Mouse (Mus musculus) G1E (cell line): ENCODE measurements around the gene Pid1. TPM values are rescaled to one million over a fixed set of nuclear protein-coding genes. Genes with fewer than 3 reads are reported as not detected.

Source experiments
- ATAC-seq: 2 replicates; pipeline ENCODE4 v1.8.0; 2016; ENCODE audit warnings: mild to moderate bottlenecking; ENCODE audit not compliant: insufficient number of reproducible peaks, poor library complexity, low FRiP score, severe bottlenecking; ENCODE audit errors: extremely low read depth
- DNase-seq: peaks from one replicate; pipeline ENCODE4 v3.0.0; 2012; ENCODE audit warnings: low spot score
- H3K27me3 ChIP-seq: 2 replicates; pipeline ENCODE4 v1.6.1; 2012; ENCODE audit warnings: mild to moderate bottlenecking, low read length, inconsistent platforms; ENCODE audit not compliant: insufficient read depth
- H3K36me3 ChIP-seq: replicated peaks from 2 replicates; pipeline ENCODE3; 2012; ENCODE audit warnings: mild to moderate bottlenecking, inconsistent platforms
- H3K4me1 ChIP-seq: 2 replicates; pipeline ENCODE4 v1.6.1; 2012; ENCODE audit warnings: low read depth, low read length, inconsistent platforms, mixed read lengths; ENCODE audit not compliant: insufficient read depth
- H3K4me3 ChIP-seq: 2 replicates; pipeline ENCODE4 v1.5.1; 2012; ENCODE audit warnings: low read depth, mild to moderate bottlenecking, inconsistent platforms, low read length, moderate library complexity, mixed read lengths
- H3K9me3 ChIP-seq: replicated peaks from 2 replicates; pipeline ENCODE4 v1.6.1; 2012; ENCODE audit warnings: inconsistent platforms
- CTCF ChIP-seq: IDR thresholded peaks from 2 replicates; pipeline ENCODE4 v1.5.1; 2012; ENCODE audit warnings: low read depth, low read length, inconsistent platforms, mixed read lengths
- GATA1 ChIP-seq: IDR thresholded peaks from 2 replicates; pipeline ENCODE4 v1.6.1; 2012; ENCODE audit warnings: borderline replicate concordance, low read length, inconsistent platforms, mixed read lengths
- GATA2 ChIP-seq: IDR thresholded peaks from 2 replicates; pipeline ENCODE4 v1.6.1; 2012; ENCODE audit warnings: low read depth, low read length, inconsistent platforms, borderline replicate concordance
- POLR2AphosphoS5 ChIP-seq: IDR thresholded peaks from 2 replicates; pipeline ENCODE4 v1.6.1; 2012; ENCODE audit warnings: low read depth, low read length, inconsistent platforms; ENCODE audit not compliant: insufficient replicate concordance
- TAL1 ChIP-seq: conservative IDR thresholded peaks from 2 replicates; pipeline ENCODE4 v1.6.1; 2012; ENCODE audit warnings: low read depth, low read length, inconsistent platforms, mixed read lengths
- polyA plus RNA-seq: library from polyadenylated mRNA; stranded (reverse); fragments of >175 nt; gene quantifications from 2 replicates; pipeline ENCODE4 v1.2.3, GENCODE M21; 2012
- total RNA-seq, 2 experiments: library from RNA; stranded (forward) in 1 of 2; stranded (reverse) in 1 of 2; fragments of 200-1000 nt in 1 of 2; fragments of >200 nt in 1 of 2; fragmentation: Nextera tagmentation in 1 of 2; gene quantifications; 2 replicates each; pipeline ENCODE4 v1.2.3; 2014 to 2017

Pid1 gene
- total and polyA plus RNA-seq, 3 experiments, result 0.33 TPM; not detected in 2

DNA sequence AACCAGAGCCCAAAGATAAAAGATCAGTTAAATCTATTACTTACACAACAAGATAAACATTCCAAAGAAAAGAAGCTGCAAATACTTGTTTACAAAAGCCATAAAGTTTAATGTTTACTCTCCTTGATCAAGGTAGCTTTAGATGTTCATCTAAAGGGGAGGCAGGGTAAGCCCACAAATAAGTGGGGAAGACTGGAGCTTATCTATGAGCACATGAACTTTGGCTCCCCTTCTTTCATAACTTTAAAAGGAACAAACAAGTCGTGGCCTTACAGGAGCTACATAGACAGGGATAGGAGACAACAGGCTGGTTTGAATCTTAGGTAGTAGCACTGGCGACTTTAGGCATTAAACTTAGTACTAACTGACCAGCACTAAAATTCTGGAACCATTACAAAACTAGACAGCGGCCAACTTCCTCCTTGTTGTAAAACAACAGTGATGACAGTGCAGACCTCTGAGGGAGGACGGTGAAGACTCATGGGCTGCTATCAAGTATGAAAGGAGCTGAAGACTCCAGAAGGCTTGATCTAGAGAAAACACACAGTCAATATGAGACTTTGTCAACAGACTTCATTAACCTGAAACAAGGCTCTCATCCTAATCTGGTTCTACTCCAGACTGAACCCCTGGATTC lies 122.7 kb downstream of the Pid1 start:
- TF ChIP-seq TAL1 (no peak), CTCF (no peak), POLR2AphosphoS5 (no peak), GATA1 (no peak), GATA2 (no peak)
- Histone ChIP-seq H3K9me3 (peaks cover 27% of the 10 kb centered on the region), H3K4me3 (no peak overlapping the region), H3K36me3 (no peaks in the 10 kb centered on the region), H3K4me1 (no peaks in the 10 kb centered on the region), H3K27me3 (no peaks in the 10 kb centered on the region)
- DNase-seq (no peak), ATAC-seq (no peak)

DNA sequence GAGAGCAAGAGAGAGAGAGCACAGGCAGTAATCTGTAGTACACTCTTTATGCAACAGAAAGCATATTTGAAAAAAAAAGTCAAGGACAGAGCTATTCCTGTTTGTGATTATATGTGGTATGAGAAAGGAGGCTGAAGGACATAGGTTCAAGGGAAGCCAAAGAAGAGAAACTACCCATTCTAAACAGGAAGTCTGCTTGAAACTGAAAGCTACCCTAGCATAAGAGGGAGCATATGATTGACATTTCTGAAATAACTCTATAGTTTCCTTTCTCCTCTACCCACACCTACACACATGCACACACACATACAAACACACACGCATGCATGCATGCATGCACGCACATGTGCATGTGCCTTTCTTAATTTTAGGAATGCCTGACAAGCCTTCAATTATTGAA lies 123.8 kb downstream of the Pid1 start:
- no peak for ATAC-seq
- no peaks in the 10 kb centered on the region for H3K36me3 ChIP-seq
- DNase-seq, result no peak

DNA sequence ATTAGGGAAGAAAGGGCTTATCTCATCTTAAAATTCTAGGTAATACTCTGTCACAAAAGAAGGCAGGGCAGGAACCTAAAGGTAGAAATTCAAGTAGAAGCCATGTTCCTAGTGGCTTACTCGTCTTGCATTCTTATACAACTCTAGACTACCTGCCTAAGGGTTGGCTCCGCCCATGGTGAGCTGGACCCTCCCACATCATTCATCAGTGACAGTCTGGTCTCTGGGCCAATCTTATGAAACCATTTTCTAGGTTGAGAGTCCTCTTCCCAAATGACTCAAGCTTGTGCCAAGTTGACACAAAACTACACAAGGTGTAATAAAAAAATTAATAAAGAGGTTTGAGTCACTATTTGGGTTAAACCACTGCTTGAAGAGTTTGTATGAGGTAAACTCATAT lies 133.5 kb downstream of the Pid1 start:
- ATAC-seq, result no peak
- Histone ChIP-seq H3K4me3 (no peak overlapping the region), H3K9me3 (peaks cover 41% of the 10 kb centered on the region), H3K4me1 (no peaks in the 10 kb centered on the region), H3K36me3 (no peaks in the 10 kb centered on the region), H3K27me3 (no peaks in the 10 kb centered on the region)
- no peak for TF ChIP-seq CTCF
- no peak for TF ChIP-seq GATA2
- DNase-seq, result no peak

More for the DNA sequence above, 123.8 kb downstream of the Pid1 start:
- Histone ChIP-seq H3K9me3 (peaks cover 22% of the 10 kb centered on the region), H3K4me1 (no peaks in the 10 kb centered on the region), H3K4me3 (no peak overlapping the region), H3K27me3 (no peaks in the 10 kb centered on the region)
- no peak for TF ChIP-seq CTCF
- TF ChIP-seq POLR2AphosphoS5, result no peak
- no peak for TF ChIP-seq TAL1

DNA sequence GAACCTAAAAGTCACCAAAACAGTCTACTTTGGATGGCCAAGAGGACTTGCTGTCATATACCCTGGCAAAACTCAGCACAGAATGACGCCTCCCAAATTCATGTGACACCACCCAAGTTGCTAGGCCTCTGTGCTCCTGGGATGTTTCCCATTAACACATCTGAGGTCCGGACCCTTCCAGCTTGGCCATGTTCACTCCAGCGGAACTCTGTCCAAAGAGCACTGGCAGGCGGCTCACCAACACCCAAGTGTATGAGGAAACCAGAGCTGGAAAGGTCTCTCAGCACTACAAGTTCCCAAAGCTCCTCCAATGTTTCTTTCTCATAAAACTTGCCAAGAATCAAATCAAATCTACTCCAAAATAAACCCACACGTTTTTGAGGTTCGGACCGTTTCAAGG lies 138.4 kb downstream of the Pid1 start:
- ATAC-seq (no peak), DNase-seq (no peak)
- H3K4me3 ChIP-seq, result no peak overlapping the region
- H3K36me3 ChIP-seq, result no peaks in the 10 kb centered on the region
- TF ChIP-seq POLR2AphosphoS5 (no peak), GATA2 (no peak), GATA1 (no peak), TAL1 (no peak), CTCF (no peak)
- H3K9me3 ChIP-seq, result peaks cover 56% of the 10 kb centered on the region
- H3K27me3 ChIP-seq, result no peaks in the 10 kb centered on the region
- H3K4me1 ChIP-seq, result no peaks in the 10 kb centered on the region

DNA sequence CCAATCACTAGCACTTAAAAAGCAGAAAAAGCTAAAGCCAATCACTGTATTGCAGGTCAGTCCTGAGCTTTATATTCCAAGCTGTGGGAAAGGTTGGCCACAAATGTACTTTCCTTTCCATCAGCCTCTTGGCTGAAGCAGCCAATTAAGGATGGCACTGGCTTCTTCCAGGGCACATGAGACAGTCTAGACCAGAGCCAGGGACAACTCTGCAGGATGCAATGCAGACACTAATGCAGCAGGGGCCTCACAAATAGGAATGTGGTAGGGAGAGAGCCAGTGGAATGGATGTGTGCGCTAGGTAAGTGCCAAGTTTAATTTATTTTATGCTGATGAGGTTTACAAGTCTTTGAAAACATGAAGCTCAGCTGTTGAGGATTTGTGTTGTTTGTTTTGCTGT lies 141.9 kb downstream of the Pid1 start:
- Histone ChIP-seq H3K4me1 (no peaks in the 10 kb centered on the region), H3K36me3 (no peaks in the 10 kb centered on the region), H3K9me3 (peaks cover 51% of the 10 kb centered on the region), H3K27me3 (no peaks in the 10 kb centered on the region), H3K4me3 (no peak overlapping the region)
- no peak for ATAC-seq
- no peak for DNase-seq
- no peak for TF ChIP-seq CTCF
- no peak for TF ChIP-seq TAL1
- no peak for TF ChIP-seq GATA2
- TF ChIP-seq POLR2AphosphoS5, result no peak
- no peak for TF ChIP-seq GATA1

DNA sequence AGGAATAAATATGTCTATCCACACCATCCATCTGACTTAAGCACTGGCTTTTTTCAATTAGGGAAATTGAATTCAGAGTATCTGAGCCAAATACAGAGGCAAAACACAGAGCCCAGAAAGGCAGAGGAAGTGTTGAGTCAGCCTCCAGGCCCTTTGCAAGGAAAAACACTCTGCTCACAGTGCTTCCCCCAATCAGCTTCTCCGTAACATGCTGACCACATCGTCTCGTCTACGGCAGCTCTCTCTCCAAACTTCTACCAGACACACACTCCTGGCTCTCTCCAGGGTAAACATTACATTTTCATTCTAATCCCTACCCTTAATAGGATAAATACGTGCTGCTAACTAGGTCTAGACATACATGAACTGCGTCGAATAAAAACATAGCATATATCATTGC lies 145.4 kb downstream of the Pid1 start:
- Histone ChIP-seq H3K9me3 (peaks cover 38% of the 10 kb centered on the region), H3K36me3 (no peaks in the 10 kb centered on the region), H3K4me1 (no peaks in the 10 kb centered on the region), H3K4me3 (no peak overlapping the region), H3K27me3 (no peaks in the 10 kb centered on the region)
- no peak for DNase-seq
- no peak for TF ChIP-seq GATA2
- no peak for TF ChIP-seq GATA1
- no peak for TF ChIP-seq TAL1
- TF ChIP-seq CTCF, result no peak
- no peak for TF ChIP-seq POLR2AphosphoS5
- no peak for ATAC-seq
